Mouse (Mus musculus) heart, postnatal 0 days (tissue): Measurements from ENCODE around the gene B230217C12Rik.

Experiments used
- CTCF ChIP-seq: IDR thresholded peaks from 2 replicates; pipeline ENCODE4 v1.5.1; 2016; ENCODE audit warnings: antibody characterized with exemption, control low read depth, low read depth
- EP300 ChIP-seq: IDR thresholded peaks from 2 replicates; pipeline ENCODE4 v1.6.1; 2016; ENCODE audit warnings: antibody characterized with exemption, low read depth

DNA sequence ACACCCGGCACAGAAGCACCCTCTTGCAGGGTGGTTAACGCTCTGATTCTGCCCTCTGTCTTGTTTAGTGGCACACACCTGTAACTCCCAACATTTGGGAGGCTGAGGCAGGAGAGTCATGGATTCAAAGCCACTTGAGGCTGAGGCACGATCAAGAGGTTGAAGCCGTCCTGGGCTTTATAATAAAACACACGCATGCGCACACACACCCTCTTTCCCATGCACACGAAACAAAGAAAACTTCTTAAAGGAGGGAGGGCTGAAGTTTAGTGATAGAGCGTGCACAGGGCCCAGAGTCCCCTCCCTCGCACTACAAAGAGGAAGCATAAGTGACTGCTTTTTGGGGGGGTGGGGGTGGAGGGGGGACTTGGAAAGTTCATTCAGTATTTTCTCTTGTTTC lies 14.6 kb upstream of the B230217C12Rik start:
- TF ChIP-seq CTCF (no peak), EP300 (no peak)
